Mouse (Mus musculus): ENCODE measurements at regions not wholly inside any gene's neighbourhood (a gene's known extent, or its start where the extent isn't known, plus 50 kb on each side); places are given as distances from the start of the nearest gene placed in this dataset.
A peak's percentile ranks its signal among the peaks of the same experiment; 100 is the strongest.

GRCm38 (mm10) chr6:148541981-148542380 is 97.8 kb upstream of the Tmtc1 start:
- no peak for DNase-seq (ENCODE audit: low read depth, low spot score)

GRCm38 (mm10) chr6:148539207-148539960 is 95.2 kb upstream of the Tmtc1 start:
- DNase-seq (ENCODE audit: low read depth, low spot score), result no peak

GRCm38 (mm10) chr6:148534364-148534763 is 90.2 kb upstream of the Tmtc1 start:
- DNase-seq (ENCODE audit: low read depth, low spot score), result no peak

- DNase-seq (ENCODE audit: low read depth, low spot score), result no peak
These were observed 86.9 kb upstream of the Tmtc1 start for GRCm38 (mm10) chr6:148531068-148531467.

- DNase-seq (ENCODE audit: low read depth, low spot score), result no peak
These were observed 84.4 kb upstream of the Tmtc1 start for GRCm38 (mm10) chr6:148528611-148529010.

GRCm38 (mm10) chr6:148522893-148523292 is 78.7 kb upstream of the Tmtc1 start:
- no peak for DNase-seq (ENCODE audit: low read depth, low spot score)

GRCm38 (mm10) chr6:148517536-148518245 is 73.5 kb upstream of the Tmtc1 start:
- DNase-seq (ENCODE audit: low read depth, low spot score), result no peak

- no peak for DNase-seq (ENCODE audit: low read depth, low spot score)
These were observed 72.5 kb upstream of the Tmtc1 start for GRCm38 (mm10) chr6:148516654-148517053.

GRCm38 (mm10) chr6:148515105-148515504 is 70.9 kb upstream of the Tmtc1 start:
- DNase-seq (ENCODE audit: low read depth, low spot score), result no peak

GRCm38 (mm10) chr6:148514645-148515044 is 70.5 kb upstream of the Tmtc1 start:
- no peak for DNase-seq (ENCODE audit: low read depth, low spot score)

- peak; percentile 13 for DNase-seq (ENCODE audit: low read depth, low spot score)
These were observed 69.9 kb upstream of the Tmtc1 start for GRCm38 (mm10) chr6:148514124-148514523.

- no peak for DNase-seq (ENCODE audit: low read depth, low spot score)
These were observed 68.9 kb upstream of the Tmtc1 start for GRCm38 (mm10) chr6:148513134-148513533.

- no peak for DNase-seq (ENCODE audit: low read depth, low spot score)
These were observed 61.1 kb upstream of the Tmtc1 start for GRCm38 (mm10) chr6:148505325-148505724.

- DNase-seq (ENCODE audit: low read depth, low spot score), result peak; percentile 61
These were observed 56.3 kb upstream of the Tmtc1 start for GRCm38 (mm10) chr6:148500251-148501179.
